Mouse (Mus musculus): Measurements from ENCODE around the gene Abca5. TPM values are rescaled to one million over a fixed set of nuclear protein-coding genes. Genes with fewer than 3 reads are reported as not detected.

Gene Abca5
- total RNA-seq, 1 experiment from 2014 or later, result 7.1 TPM

- ATAC-seq (replicated peaks; ENCODE audit: insufficient number of reproducible peaks, low FRiP score, low TSS enrichment, poor library complexity, severe bottlenecking), result no peak
Observed at GRCm38 (mm10) chr11:110322266-110322665, 15.2 kb downstream of the Abca5 start.

GRCm38 (mm10) chr11:110306475-110307168 is 30.9 kb downstream of the Abca5 start:
- ATAC-seq (replicated peaks; ENCODE audit: insufficient number of reproducible peaks, low FRiP score, low TSS enrichment, poor library complexity, severe bottlenecking), result no peak

- ATAC-seq (replicated peaks; ENCODE audit: insufficient number of reproducible peaks, low FRiP score, low TSS enrichment, poor library complexity, severe bottlenecking), result no peak
Observed at GRCm38 (mm10) chr11:110303411-110303810, 34.1 kb downstream of the Abca5 start.

- ATAC-seq (replicated peaks; ENCODE audit: insufficient number of reproducible peaks, low FRiP score, low TSS enrichment, poor library complexity, severe bottlenecking), result no peak
Observed at GRCm38 (mm10) chr11:110297917-110298533, 39.5 kb downstream of the Abca5 start.

- ATAC-seq (replicated peaks; ENCODE audit: insufficient number of reproducible peaks, low FRiP score, low TSS enrichment, poor library complexity, severe bottlenecking), result no peak
Observed at GRCm38 (mm10) chr11:110290586-110290985, 46.9 kb downstream of the Abca5 start.

- ATAC-seq (replicated peaks; ENCODE audit: insufficient number of reproducible peaks, low FRiP score, low TSS enrichment, poor library complexity, severe bottlenecking), result no peak
Observed at GRCm38 (mm10) chr11:110288423-110288822, 49.1 kb downstream of the Abca5 start.

GRCm38 (mm10) chr11:110287694-110288093 is 49.8 kb downstream of the Abca5 start:
- no peak for ATAC-seq (replicated peaks; ENCODE audit: insufficient number of reproducible peaks, low FRiP score, low TSS enrichment, poor library complexity, severe bottlenecking)

GRCm38 (mm10) chr11:110286331-110286730 is 51.2 kb downstream of the Abca5 start:
- no peak for ATAC-seq (replicated peaks; ENCODE audit: insufficient number of reproducible peaks, low FRiP score, low TSS enrichment, poor library complexity, severe bottlenecking)

GRCm38 (mm10) chr11:110284849-110285248 is 52.7 kb downstream of the Abca5 start:
- ATAC-seq (replicated peaks; ENCODE audit: insufficient number of reproducible peaks, low FRiP score, low TSS enrichment, poor library complexity, severe bottlenecking), result no peak

- no peak for ATAC-seq (replicated peaks; ENCODE audit: insufficient number of reproducible peaks, low FRiP score, low TSS enrichment, poor library complexity, severe bottlenecking)
Observed at GRCm38 (mm10) chr11:110284185-110284787, 53.2 kb downstream of the Abca5 start.

GRCm38 (mm10) chr11:110274794-110275193 is 62.7 kb downstream of the Abca5 start:
- ATAC-seq (replicated peaks; ENCODE audit: insufficient number of reproducible peaks, low FRiP score, low TSS enrichment, poor library complexity, severe bottlenecking), result no peak

- ATAC-seq (replicated peaks; ENCODE audit: insufficient number of reproducible peaks, low FRiP score, low TSS enrichment, poor library complexity, severe bottlenecking), result peak; percentile 78
Observed at GRCm38 (mm10) chr11:110271745-110272144, 65.8 kb downstream of the Abca5 start.

- peak; percentile 93 for ATAC-seq (replicated peaks; ENCODE audit: insufficient number of reproducible peaks, low FRiP score, low TSS enrichment, poor library complexity, severe bottlenecking)
Observed at GRCm38 (mm10) chr11:110268244-110268844, 69.2 kb downstream of the Abca5 start.

GRCm38 (mm10) chr11:110267232-110267631 is 70.3 kb downstream of the Abca5 start:
- ATAC-seq (replicated peaks; ENCODE audit: insufficient number of reproducible peaks, low FRiP score, low TSS enrichment, poor library complexity, severe bottlenecking), result no peak

- no peak for ATAC-seq (replicated peaks; ENCODE audit: insufficient number of reproducible peaks, low FRiP score, low TSS enrichment, poor library complexity, severe bottlenecking)
Observed at GRCm38 (mm10) chr11:110266757-110267156, 70.8 kb downstream of the Abca5 start.

- no peak for ATAC-seq (replicated peaks; ENCODE audit: insufficient number of reproducible peaks, low FRiP score, low TSS enrichment, poor library complexity, severe bottlenecking)
Observed at GRCm38 (mm10) chr11:110261867-110262266, 75.6 kb downstream of the Abca5 start.

- no peak for ATAC-seq (replicated peaks; ENCODE audit: insufficient number of reproducible peaks, low FRiP score, low TSS enrichment, poor library complexity, severe bottlenecking)
Observed at GRCm38 (mm10) chr11:110257911-110258310, 79.6 kb downstream of the Abca5 start.

GRCm38 (mm10) chr11:110257061-110257460 is 80.5 kb downstream of the Abca5 start:
- no peak for ATAC-seq (replicated peaks; ENCODE audit: insufficient number of reproducible peaks, low FRiP score, low TSS enrichment, poor library complexity, severe bottlenecking)

- no peak for ATAC-seq (replicated peaks; ENCODE audit: insufficient number of reproducible peaks, low FRiP score, low TSS enrichment, poor library complexity, severe bottlenecking)
Observed at GRCm38 (mm10) chr11:110252256-110252655, 85.3 kb downstream of the Abca5 start.

GRCm38 (mm10) chr11:110251534-110251933 is 86.0 kb downstream of the Abca5 start, which contains the start of gene Abca6:
TSS of gene Abca6 (minus strand) at chr11:110251776.
- peak; percentile 85 for ATAC-seq (replicated peaks; ENCODE audit: insufficient number of reproducible peaks, low FRiP score, low TSS enrichment, poor library complexity, severe bottlenecking)

Data from monocyte, adult 5-6 weeks (primary cell).